Mouse (Mus musculus) heart, postnatal 0 days (tissue): ENCODE data around the gene Wdr25. TPM values are rescaled to one million over a fixed set of nuclear protein-coding genes. Genes with fewer than 3 reads are reported as not detected.

Experiments used
- ATAC-seq: fragments of 200-750 bp; cut with Nextera tagmentation; 2 replicates; pipeline ENCODE4 v1.8.0; 2017; ENCODE audit warnings: low read depth, moderate number of reproducible peaks, moderate library complexity; ENCODE audit not compliant: insufficient read depth
- DNase-seq: peaks from one replicate; pipeline ENCODE4 v3.0.0-alpha.2; 2016; ENCODE audit warnings: low spot score
- H3K27ac ChIP-seq: fragments of 300-500 bp; sonication (generic); 2 replicates; pipeline ENCODE4 v1.5.1; 2014; ENCODE audit warnings: low read depth, mild to moderate bottlenecking
- H3K27me3 ChIP-seq: fragments of 300-500 bp; sonication (generic); 2 replicates; pipeline ENCODE4 v1.6.1; 2014; ENCODE audit warnings: low read length, mixed read lengths; ENCODE audit not compliant: control insufficient read depth, insufficient read depth
- H3K36me3 ChIP-seq: fragments of 300-500 bp; sonication (generic); replicated peaks from 2 replicates; pipeline ENCODE4 v1.6.1; 2014; ENCODE audit warnings: low read length, mixed read lengths; ENCODE audit not compliant: control insufficient read depth, insufficient read depth
- H3K4me1 ChIP-seq: fragments of 300-500 bp; sonication (generic); 2 replicates; pipeline ENCODE4 v1.6.1; 2014; ENCODE audit warnings: antibody characterized with exemption; ENCODE audit not compliant: control insufficient read depth, insufficient read depth
- H3K4me2 ChIP-seq: fragments of 300-500 bp; sonication (generic); 2 replicates; pipeline ENCODE4 v1.6.1; 2014; ENCODE audit warnings: low read depth, mild to moderate bottlenecking, low read length, moderate library complexity
- H3K4me3 ChIP-seq: fragments of 300-500 bp; sonication (generic); 2 replicates; pipeline ENCODE4 v1.5.1; 2014; ENCODE audit warnings: low read depth, low read length
- H3K9ac ChIP-seq: fragments of 300-500 bp; sonication (generic); replicated peaks from 2 replicates; pipeline ENCODE4 v1.6.1; 2014; ENCODE audit warnings: low read depth, low read length, mixed read lengths
- H3K9me3 ChIP-seq: fragments of 300-500 bp; sonication (generic); replicated peaks from 2 replicates; pipeline ENCODE4 v1.6.1; 2016; ENCODE audit warnings: low read length; ENCODE audit not compliant: control insufficient read depth
- CTCF ChIP-seq: IDR thresholded peaks from 2 replicates; pipeline ENCODE4 v1.5.1; 2016; ENCODE audit warnings: antibody characterized with exemption, control low read depth, low read depth
- EP300 ChIP-seq: IDR thresholded peaks from 2 replicates; pipeline ENCODE4 v1.6.1; 2016; ENCODE audit warnings: antibody characterized with exemption, low read depth
- WGBS: fragments of 180-500 bp; shearing (Covaris S2); extraction: QIAGEN DNeasy Blood & Tissue Kit; methylation state at CpG from one replicate; pipeline ENCODE4 v1.1.7; 2014; 5-methylcytosine and 5-hydroxymethylcytosine counted together
- polyA plus RNA-seq: library from polyadenylated mRNA; unstranded; fragments of >200 nt; fragmentation: Nextera tagmentation; extraction: Ambion mirVana; gene quantifications from 2 replicates; pipeline ENCODE4 v1.2.1, GENCODE M21; 2015
- total RNA-seq: library from RNA; depleted of rRNA; stranded (reverse); fragments of >200 nt; gene quantifications from 2 replicates; pipeline ENCODE4 v1.2.3, GENCODE M21; 2014; ENCODE audit warnings: low replicate concordance

The Wdr25 gene
- total and polyA plus RNA-seq, 2 experiments from 2014 or later, result 3.5 to 3.9 TPM

DNA sequence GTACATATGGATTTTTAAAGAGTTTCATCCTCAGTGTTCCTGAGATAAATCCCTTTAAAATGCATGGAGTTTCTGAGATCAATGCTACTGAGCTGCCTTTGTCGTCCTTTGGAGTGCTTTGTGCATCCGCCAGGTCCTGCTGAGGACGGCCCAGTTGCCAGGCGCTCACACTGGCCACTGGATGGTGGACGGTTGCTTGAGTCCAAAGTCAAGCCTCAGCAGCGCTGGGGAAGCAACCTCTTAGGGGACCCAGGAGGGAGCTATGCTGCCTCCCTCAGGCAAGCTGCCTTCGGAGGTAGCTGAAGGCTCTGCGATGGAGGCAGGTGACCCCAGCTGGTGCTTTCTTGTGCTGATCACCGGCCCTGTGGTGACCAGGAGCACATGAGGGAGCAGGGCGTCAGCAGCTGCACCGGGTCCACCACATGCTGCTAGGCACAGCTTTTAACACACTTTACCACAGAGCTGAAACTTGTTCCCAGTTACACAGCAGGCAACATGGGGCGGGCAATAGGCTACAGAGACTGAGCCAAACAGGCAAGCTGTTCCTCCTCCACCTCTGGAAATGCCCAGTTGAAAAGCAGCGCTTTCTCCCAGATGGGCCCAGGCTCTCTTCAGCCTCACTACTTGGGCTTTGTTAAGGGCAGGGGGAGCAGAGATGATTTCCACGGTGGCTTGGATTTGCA, 12.3 kb downstream of the Wdr25 start:
- Histone ChIP-seq H3K27ac (no peak overlapping the region), H3K36me3 (no peaks in the 10 kb centered on the region), H3K4me1 (no peaks in the 10 kb centered on the region), H3K9me3 (no peaks in the 10 kb centered on the region), H3K9ac (no peak overlapping the region), H3K4me3 (no peak overlapping the region), H3K27me3 (no peaks in the 10 kb centered on the region), H3K4me2 (no peak overlapping the region)
- 68% methylated on average over 14 of the region's 14 CpGs for WGBS
- DNase-seq (no peak), ATAC-seq (no peak)
- TF ChIP-seq CTCF (no peak), EP300 (no peak)

GRCm38 (mm10) chr12:108906398-108906797, 13.0 kb downstream of the Wdr25 start:
- Histone ChIP-seq H3K36me3 (no peaks in the 10 kb centered on the region), H3K9me3 (no peaks in the 10 kb centered on the region), H3K9ac (no peak overlapping the region), H3K27me3 (no peaks in the 10 kb centered on the region), H3K4me2 (no peak overlapping the region), H3K4me3 (no peak overlapping the region), H3K27ac (no peak overlapping the region), H3K4me1 (no peaks in the 10 kb centered on the region)
- TF ChIP-seq CTCF (no peak), EP300 (no peak)
- 81% methylated on average over 12 of the region's 12 CpGs for WGBS
- DNase-seq, result no peak
- no peak for ATAC-seq

- Histone ChIP-seq H3K4me3 (no peak overlapping the region), H3K4me2 (no peak overlapping the region), H3K4me1 (no peaks in the 10 kb centered on the region), H3K9me3 (no peaks in the 10 kb centered on the region), H3K9ac (no peak overlapping the region), H3K36me3 (no peaks in the 10 kb centered on the region), H3K27ac (no peak overlapping the region), H3K27me3 (no peaks in the 10 kb centered on the region)
- ATAC-seq (no peak), DNase-seq (no peak)
- WGBS, result 78% methylated on average over 8 of the region's 8 CpGs
- TF ChIP-seq EP300 (no peak), CTCF (no peak)
Measured at GRCm38 (mm10) chr12:108909846-108910433, 16.5 kb downstream of the Wdr25 start.

GRCm38 (mm10) chr12:108912442-108912841, 19.0 kb downstream of the Wdr25 start:
- H3K27me3 ChIP-seq, result no peaks in the 10 kb centered on the region
- no peak overlapping the region for H3K4me2 ChIP-seq
- H3K36me3 ChIP-seq, result no peaks in the 10 kb centered on the region
- no peaks in the 10 kb centered on the region for H3K9me3 ChIP-seq
- ATAC-seq, result no peak
- WGBS, result 88% methylated on average over 2 of the region's 2 CpGs
- no peak overlapping the region for H3K4me3 ChIP-seq
- DNase-seq, result no peak
- H3K27ac ChIP-seq, result no peak overlapping the region
- TF ChIP-seq CTCF, result no peak
- TF ChIP-seq EP300, result no peak
- H3K4me1 ChIP-seq, result no peaks in the 10 kb centered on the region
- H3K9ac ChIP-seq, result no peak overlapping the region

DNA sequence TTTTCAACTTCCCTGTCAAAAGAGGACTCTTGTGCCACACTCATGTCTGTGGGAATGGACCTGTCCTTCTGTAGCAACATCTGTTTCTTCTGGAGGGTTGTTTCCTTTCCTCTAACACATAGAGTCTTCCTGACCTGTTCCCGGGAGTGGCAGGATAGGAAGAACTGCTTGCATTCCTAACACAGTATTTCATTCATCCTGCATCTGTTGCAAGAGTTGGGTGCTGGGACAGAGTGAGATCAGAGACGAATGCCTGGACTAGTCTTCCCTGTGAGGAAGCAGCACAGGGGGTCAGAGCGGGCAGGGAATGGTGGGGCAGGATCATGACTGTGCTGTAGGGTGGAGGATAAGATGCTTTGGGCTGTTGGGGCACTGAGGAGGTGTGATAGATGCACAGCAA, 20.8 kb downstream of the Wdr25 start:
- 67% methylated on average over 3 of the region's 3 CpGs for WGBS
- Histone ChIP-seq H3K36me3 (no peaks in the 10 kb centered on the region), H3K27me3 (no peaks in the 10 kb centered on the region), H3K4me2 (no peak overlapping the region), H3K4me3 (no peak overlapping the region), H3K4me1 (no peaks in the 10 kb centered on the region), H3K27ac (no peak overlapping the region), H3K9ac (no peak overlapping the region), H3K9me3 (no peaks in the 10 kb centered on the region)
- TF ChIP-seq CTCF (no peak), EP300 (no peak)
- no peak for DNase-seq
- ATAC-seq, result no peak
